Mouse (Mus musculus) lung, postnatal 25 days (tissue): ENCODE measurements around the gene Eps8l1.

Experiments
- DNase-seq: peaks from one replicate; pipeline ENCODE4 v3.0.0; 2022; ENCODE audit warnings: low spot score

Gene Eps8l1

DNA sequence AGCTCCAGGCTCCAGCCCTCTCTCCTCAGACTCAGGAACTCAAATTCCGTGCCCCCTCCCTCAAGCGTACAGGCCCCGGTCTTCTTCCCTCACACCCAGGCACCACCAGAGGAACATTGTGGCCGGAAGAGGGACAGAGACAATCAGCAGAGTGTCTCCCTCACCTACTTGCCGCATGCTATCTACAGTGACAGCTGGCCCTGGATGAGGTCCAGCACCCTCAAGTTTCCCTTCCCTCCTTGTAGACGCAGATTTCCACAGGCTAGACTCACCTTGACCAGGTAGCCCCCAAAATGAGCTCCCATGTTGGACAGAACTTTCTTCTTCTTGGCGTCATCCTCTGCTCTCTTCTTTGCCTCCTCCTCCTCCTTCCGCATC, 48.3 kb downstream of the Eps8l1 start:
- DNase-seq = no peak

GRCm38 (mm10) chr7:4509863-4510608, 49.6 kb downstream of the Eps8l1 start:
- peak; percentile 87 for DNase-seq

DNA sequence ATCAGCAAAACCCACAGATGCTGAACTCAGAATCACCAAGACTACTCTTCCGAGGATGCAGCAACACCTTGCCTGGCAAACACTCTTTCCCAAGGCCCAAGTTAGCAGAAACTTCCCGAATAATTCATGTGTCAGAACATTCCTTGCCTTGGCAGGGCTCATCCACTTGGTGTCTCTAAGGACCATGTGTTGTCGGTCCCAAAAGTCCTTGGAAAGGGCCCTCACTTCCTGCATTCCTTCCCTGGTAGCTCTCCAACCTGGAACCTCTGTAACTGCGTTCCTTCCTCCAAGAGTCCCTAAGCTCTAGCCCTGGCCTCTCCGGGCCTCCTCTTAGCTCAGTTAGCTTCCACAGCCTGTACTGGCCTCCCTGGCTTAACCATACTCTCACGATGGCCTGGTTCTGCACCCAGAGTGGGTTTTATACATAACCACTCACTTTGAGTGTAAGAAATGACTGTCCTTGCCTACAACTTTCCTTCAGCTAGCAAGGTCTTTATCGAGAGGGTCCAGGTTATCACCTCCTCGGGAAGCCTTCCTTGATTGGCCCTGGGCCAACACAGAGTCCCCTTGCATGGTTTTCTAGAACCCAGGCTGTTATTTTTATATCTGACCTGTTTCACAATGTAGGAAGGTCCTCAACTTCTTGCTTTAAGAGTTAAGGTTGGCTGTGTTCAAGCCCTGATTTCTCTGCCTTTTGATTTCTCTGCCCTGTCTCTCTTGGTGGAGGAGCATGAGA, 51.2 kb downstream of the Eps8l1 start:
- peak; percentile 41 for DNase-seq

DNA sequence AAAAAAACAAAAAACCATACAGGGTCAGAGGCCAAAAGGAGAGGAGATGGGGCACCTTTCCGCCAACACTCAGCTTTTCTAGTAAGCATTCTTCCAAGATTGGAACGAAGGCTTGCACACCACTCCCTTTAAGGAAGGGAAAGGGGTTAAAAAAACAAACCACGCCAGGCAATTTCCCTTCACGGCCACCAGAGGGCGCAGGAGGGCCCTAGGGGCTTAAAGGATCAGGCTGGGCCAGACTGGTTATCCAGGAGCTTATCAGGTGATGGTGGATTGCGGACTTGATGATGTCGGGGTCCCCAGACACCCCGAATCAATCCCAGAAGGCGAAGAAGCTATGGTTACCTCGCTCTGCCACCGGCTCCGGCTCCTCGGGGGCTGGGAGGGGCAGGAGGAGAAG, 52.8 kb downstream of the Eps8l1 start:
- DNase-seq = peak; percentile 50

- DNase-seq = no peak
Measured at GRCm38 (mm10) chr7:4513829-4514712, 53.6 kb downstream of the Eps8l1 start.

- no peak for DNase-seq
Measured at GRCm38 (mm10) chr7:4515853-4516252, 55.4 kb downstream of the Eps8l1 start.

DNA sequence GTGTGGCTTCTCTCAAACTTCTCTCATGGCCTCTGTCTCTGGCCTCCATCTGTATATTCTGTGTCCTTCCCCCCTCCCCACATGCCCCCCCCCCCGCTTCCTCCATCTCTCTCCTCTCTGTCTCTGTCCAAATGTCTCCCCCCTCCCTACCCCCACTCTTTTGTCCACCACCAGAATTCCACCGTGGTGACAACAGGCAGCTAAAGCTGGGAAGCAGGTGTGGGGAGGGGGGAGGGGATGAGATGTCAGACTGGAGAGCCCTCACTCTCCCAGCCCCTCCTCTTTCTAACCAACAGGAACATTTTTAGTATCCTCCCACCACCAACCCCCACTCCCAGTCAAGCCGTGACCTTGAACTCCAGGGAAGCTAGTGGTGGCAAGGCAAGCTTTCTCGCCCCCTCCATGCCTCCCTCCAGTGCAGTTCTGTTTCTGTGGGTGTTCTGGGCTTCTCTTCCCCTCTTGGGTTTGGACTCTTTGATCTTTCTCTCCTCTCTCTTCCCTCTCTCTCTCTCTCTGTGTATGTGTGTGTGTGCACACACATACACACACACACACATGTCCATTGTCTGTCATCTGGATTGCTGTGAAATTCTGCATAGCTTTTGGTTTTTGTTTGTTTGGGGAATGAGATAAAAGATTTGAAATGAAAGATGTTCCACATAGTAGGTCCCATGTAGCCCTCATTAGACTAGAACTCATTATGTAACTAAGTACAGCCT, 56.0 kb downstream of the Eps8l1 start, which contains the start of gene Tnnt1:
TSS of gene Tnnt1 (minus strand) at position 51 of the 719 bp plus-strand sequence.
- no peak for DNase-seq

DNA sequence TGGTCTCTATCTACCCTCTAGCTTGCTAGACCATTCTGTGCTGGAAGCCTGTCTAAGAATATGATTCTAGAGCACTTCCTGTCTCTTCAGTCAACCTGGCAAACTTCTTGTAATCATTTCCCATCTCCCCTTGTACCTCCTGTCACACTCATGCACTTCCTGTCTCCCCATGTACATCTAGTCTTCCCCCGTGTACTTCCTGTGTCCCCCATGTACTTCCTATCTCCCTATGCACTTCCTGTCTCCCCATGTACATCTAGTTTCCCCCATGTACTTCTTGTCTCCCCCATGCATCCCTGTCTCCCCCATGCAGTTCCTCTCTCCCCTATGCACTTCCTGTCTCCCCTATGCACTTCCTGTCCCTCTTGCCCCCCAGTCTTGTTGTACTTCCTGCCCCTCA, 58.0 kb downstream of the Eps8l1 start:
- DNase-seq = no peak

DNA sequence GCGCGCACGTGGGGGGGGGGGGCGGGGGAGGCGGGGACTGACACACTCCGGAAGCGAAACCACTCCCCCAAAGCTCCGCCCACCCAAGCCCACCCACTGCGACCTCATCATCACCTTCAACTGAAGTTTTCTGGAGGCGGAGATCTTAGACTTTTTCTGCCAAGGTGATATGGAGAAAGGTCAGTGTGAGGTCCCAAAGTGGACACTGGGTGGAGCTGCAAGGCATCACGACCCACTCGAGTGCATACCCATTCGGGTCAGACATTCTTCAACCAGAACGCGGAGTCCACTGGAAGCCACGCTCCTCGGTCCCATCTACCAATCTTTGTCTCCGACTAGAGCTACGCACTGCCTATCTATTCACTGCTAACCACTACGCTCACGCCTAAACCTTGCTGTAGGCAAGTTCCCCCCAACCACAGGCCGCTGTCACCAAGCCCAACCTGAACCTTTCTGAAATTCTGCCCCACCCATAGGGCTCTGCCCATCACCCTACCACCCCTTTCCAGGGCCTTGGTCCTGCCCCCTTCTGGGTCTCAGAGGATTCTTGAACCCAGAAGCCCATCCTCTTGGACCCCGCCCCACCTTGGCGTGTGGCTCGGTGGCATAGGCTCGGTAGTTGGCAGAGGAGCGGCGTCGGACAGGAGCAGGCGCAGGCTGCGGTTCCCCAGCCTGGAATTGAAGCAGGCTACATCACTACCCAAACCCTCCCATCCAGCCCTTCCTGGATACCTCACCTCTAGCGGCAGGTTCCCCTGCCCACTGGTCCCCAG, 60.9 kb downstream of the Eps8l1 start:
- no peak for DNase-seq

- DNase-seq = no peak
Measured at GRCm38 (mm10) chr7:4522292-4522691, 61.8 kb downstream of the Eps8l1 start.

DNA sequence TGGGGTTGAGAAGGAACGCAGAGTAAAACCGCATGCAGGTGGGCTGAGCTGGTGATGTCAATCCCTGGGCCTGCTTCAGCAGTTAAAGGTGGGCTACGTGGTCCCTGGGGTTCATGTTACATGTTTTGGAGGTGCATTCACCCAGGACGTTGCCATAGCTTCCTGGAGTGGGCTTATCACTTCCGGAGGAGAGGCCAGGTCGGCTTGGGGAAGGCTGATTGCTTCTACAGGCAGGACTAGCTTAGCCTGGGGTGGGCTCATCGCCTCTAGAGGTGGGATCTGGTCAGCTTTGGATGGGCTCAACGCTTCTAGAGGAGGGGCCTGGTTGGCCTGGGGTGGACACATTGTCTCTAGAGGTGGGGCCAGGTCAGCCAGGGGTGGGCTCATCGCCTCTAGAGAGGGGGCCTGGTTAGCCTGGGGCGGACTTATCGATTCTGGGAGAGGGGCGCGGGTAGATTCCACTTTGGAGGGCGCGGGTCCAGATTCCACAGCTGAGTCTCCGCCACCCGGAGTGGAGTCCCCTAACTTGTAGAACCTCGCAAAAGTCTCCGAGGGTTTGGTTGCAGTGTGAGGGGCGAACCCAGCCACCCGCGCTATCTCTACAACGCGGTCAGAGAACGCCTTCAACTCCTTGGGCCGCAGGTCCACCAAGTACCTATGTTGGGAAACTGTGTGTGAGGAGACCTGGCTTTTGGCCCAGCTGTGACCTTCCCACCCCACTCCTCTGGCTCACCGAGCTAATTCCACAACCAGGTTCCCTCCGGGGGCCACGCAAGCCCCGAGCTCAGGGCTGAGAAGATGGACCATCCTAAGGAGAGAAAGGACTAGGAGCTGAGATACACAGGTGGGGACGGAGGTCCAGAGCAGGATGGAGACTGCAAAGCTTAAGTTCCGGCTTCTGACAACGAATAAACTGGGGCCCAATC, 63.0 kb downstream of the Eps8l1 start:
- DNase-seq = no peak

DNA sequence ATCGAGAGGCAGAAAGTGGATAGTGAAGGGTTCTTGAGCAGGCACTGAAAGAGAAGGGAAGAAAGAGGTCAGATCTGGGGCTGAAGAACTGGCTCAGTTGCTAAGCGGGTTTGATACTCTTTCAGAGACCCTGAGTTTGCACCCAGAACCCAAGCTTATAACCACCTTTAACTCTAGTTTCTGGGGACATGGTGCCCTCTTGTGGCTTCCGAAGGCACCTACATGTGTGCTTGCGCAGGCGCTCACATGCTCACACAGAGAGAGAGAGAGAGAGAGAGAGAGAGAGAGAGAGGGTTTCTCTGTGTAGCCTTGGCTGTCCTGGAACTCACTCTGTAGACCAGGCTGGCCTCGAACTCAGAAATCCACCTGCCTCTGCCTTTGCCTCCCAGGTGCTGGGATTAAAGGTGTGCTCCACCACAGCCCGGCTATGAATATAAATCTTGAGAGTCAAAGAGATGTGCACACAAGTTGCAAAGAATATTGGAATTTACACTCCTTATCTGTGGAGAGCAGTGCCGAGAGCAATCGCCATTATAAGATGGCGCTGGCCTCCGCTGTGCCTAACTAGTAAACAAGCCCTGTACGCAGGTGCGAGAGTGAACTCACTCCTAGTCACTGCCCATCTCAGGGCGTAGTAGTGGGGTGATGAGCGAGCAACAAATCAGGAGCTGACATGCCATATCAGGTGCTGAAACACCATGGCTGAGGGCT, 63.9 kb downstream of the Eps8l1 start, which contains the start of gene Tnni3:
TSS of gene Tnni3 (minus strand) at position 18 of the 711 bp plus-strand sequence.
- peak; percentile 51 for DNase-seq

GRCm38 (mm10) chr7:4526341-4527301, 66.1 kb downstream of the Eps8l1 start:
- DNase-seq = peak; percentile 78

DNA sequence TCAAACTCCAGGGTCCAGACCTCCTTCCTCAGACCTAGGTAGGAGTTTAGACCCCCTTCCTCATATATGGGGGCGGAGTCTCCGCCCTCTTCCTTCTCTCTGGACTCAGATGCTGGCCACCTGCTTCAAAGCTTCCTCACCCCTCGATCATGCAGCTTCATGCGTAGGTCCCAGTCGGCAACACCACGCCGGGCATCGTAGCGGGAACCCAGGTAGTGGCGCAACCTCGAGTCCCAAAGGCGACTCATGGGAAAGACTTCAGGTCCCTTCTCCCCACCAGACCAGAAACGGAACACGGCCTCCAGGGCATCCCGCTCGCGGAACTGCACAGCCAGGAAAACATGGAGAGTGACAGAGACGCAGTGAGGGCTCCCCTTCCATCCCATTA, 66.8 kb downstream of the Eps8l1 start:
- DNase-seq = no peak
